Mouse (Mus musculus) mouse embryonic stem cell (cell line): ENCODE data around the gene Cdh4.

Experiments
- in situ Hi-C, 2 experiments: fragments of 300-500 bp; cut with MboI; formaldehyde crosslinking; loops; 1 replicate in 1 of 2; 3 replicates in 1 of 2; pipeline ENCODE4 v1.14.3; 2019 to 2020; ENCODE audit warnings: low sequenced_read_pairs in 2 of 2, low pct_unique_long_range_greater_than_20kb in 1 of 2, mixed read lengths in 1 of 2; ENCODE audit not compliant: unreplicated experiment in 1 of 2

Gene Cdh4

GRCm38 (mm10) chr2:179459196-179459595, 17.0 kb downstream of the Cdh4 start:
- in situ Hi-C loops: no loop called here

- in situ Hi-C loops: no loop called here
These were observed 17.4 kb downstream of the Cdh4 start for GRCm38 (mm10) chr2:179459606-179460005.

GRCm38 (mm10) chr2:179463514-179463913, 21.3 kb downstream of the Cdh4 start:
- in situ Hi-C loops: no loop called here

GRCm38 (mm10) chr2:179467839-179468445, 25.7 kb downstream of the Cdh4 start:
- in situ Hi-C loops: no loop called here

- in situ Hi-C loops: no loop called here
These were observed 34.4 kb downstream of the Cdh4 start for GRCm38 (mm10) chr2:179476622-179477021.

GRCm38 (mm10) chr2:179480800-179481200, 38.6 kb downstream of the Cdh4 start:
- in situ Hi-C loops: no loop called here

GRCm38 (mm10) chr2:179481363-179481762, 39.1 kb downstream of the Cdh4 start:
- in situ Hi-C loops: no loop called here

- in situ Hi-C loops: no loop called here
These were observed 46.4 kb downstream of the Cdh4 start for GRCm38 (mm10) chr2:179488526-179489139.

- in situ Hi-C loops: no loop called here
These were observed 49.7 kb downstream of the Cdh4 start for GRCm38 (mm10) chr2:179491891-179492290.

GRCm38 (mm10) chr2:179494276-179494675, 52.0 kb downstream of the Cdh4 start:
- in situ Hi-C loops: no loop called here

- in situ Hi-C loops: no loop called here
These were observed 68.2 kb downstream of the Cdh4 start for GRCm38 (mm10) chr2:179510439-179510838.

- in situ Hi-C loops: no loop called here
These were observed 74.3 kb downstream of the Cdh4 start for GRCm38 (mm10) chr2:179516559-179516958.

- in situ Hi-C loops: no loop called here
These were observed 76.3 kb downstream of the Cdh4 start for GRCm38 (mm10) chr2:179518456-179519032.

- in situ Hi-C loops: no loop called here
These were observed 76.9 kb downstream of the Cdh4 start for GRCm38 (mm10) chr2:179519161-179519560.

GRCm38 (mm10) chr2:179519931-179520330, 77.7 kb downstream of the Cdh4 start:
- in situ Hi-C loops: no loop called here

- in situ Hi-C loops: no loop called here
These were observed 78.7 kb downstream of the Cdh4 start for GRCm38 (mm10) chr2:179520941-179521340.

- in situ Hi-C loops: no loop called here
These were observed 79.2 kb downstream of the Cdh4 start for GRCm38 (mm10) chr2:179521444-179521843.

GRCm38 (mm10) chr2:179522141-179522540, 79.9 kb downstream of the Cdh4 start:
- in situ Hi-C loops: no loop called here

- in situ Hi-C loops: no loop called here
These were observed 84.7 kb downstream of the Cdh4 start for GRCm38 (mm10) chr2:179526976-179527375.

- in situ Hi-C loops: no loop called here
These were observed 88.3 kb downstream of the Cdh4 start for GRCm38 (mm10) chr2:179530436-179531040.
